Mouse (Mus musculus) forebrain, embryonic 10.5 days (tissue): ENCODE results near the gene Akp3. TPM values are rescaled to one million over a fixed set of nuclear protein-coding genes. Genes with fewer than 3 reads are reported as not detected.

Experiments used
- DNase-seq: peaks from one replicate; pipeline ENCODE4 v3.0.0-alpha.2; 2017; ENCODE audit warnings: low spot score; ENCODE audit errors: extremely low spot score
- H3K27ac ChIP-seq: fragments of 300-500 bp; sonication (generic); 2 replicates; pipeline ENCODE4 v1.5.1; 2016; ENCODE audit warnings: mild to moderate bottlenecking
- H3K27me3 ChIP-seq: fragments of 300-500 bp; sonication (generic); 2 replicates; pipeline ENCODE4 v1.6.1; 2016; ENCODE audit warnings: mild to moderate bottlenecking; ENCODE audit not compliant: poor library complexity, severe bottlenecking
- H3K36me3 ChIP-seq: fragments of 300-500 bp; sonication (generic); replicated peaks from 2 replicates; pipeline ENCODE4 v1.6.1; 2016; ENCODE audit warnings: mild to moderate bottlenecking, moderate library complexity
- H3K4me1 ChIP-seq: fragments of 300-500 bp; sonication (generic); 2 replicates; pipeline ENCODE4 v1.6.1; 2016
- H3K4me3 ChIP-seq: fragments of 300-500 bp; sonication (generic); 2 replicates; pipeline ENCODE4 v1.5.1; 2016; ENCODE audit warnings: mild to moderate bottlenecking, moderate library complexity
- H3K9me3 ChIP-seq: fragments of 300-500 bp; sonication (generic); 2 replicates; pipeline ENCODE4 v1.6.1; 2016; ENCODE audit warnings: mild to moderate bottlenecking, moderate library complexity
- WGBS: fragments of 180-500 bp; shearing (Covaris S2); methylation state at CpG from one replicate; pipeline ENCODE4 v1.1.7; 2016; 5-methylcytosine and 5-hydroxymethylcytosine counted together
- polyA plus RNA-seq: library from polyadenylated mRNA; unstranded; fragments of >200 nt; fragmentation: Nextera tagmentation; extraction: Ambion mirVana; gene quantifications from 2 replicates; pipeline ENCODE4 v1.2.1, GENCODE M21; 2016

The Akp3 gene
- not detected in 2 replicates for polyA plus RNA-seq

DNA sequence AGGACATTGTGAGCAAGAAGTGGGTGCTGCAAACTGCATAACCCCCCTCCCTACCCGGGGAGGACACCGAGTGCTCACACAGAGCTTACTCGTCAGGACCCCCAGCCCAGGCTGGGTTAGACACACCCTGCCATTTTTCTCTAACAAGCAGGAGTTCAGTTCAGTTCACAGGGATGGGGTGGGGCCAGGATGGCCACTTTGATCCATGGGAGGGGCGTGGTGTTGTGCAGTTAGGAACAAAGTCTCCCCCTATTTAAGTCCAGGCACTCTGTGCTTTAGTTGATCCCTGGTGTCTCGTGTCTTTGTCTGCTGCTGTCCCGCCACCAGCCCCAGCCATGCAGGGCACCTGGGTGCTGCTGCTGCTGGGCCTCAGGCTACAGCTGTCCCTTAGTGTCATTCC lies at the start of gene Akp3:
TSS of gene Akp3 (plus strand) at position 301 of the 400 bp plus-strand sequence.
- Histone ChIP-seq H3K4me1 (peaks cover 17% of the 10 kb centered on the region), H3K4me3 (no peak within 1 kb of the TSS), H3K27me3 (peaks cover 47% of the 10 kb centered on the region), H3K27ac (no peak within 1 kb of the TSS), H3K36me3 (no peaks in the 10 kb centered on the region), H3K9me3 (no peaks in the 10 kb centered on the region)
- DNase-seq, result no peak
- WGBS, result 76% methylated on average over 6 of the region's 6 CpGs

- H3K4me1 ChIP-seq, result no peaks in the 10 kb centered on the region
- 84% methylated on average over 4 of the region's 4 CpGs for WGBS
- H3K27me3 ChIP-seq, result no peaks in the 10 kb centered on the region
- no peak overlapping the region for H3K4me3 ChIP-seq
- H3K36me3 ChIP-seq, result no peaks in the 10 kb centered on the region
- H3K27ac ChIP-seq, result no peak overlapping the region
- H3K9me3 ChIP-seq, result no peaks in the 10 kb centered on the region; the same call in 1 of the 2 replicates
- no peak for DNase-seq
Observed at GRCm38 (mm10) chr1:87086196-87086595, 38.6 kb upstream of the Akp3 start.

DNA sequence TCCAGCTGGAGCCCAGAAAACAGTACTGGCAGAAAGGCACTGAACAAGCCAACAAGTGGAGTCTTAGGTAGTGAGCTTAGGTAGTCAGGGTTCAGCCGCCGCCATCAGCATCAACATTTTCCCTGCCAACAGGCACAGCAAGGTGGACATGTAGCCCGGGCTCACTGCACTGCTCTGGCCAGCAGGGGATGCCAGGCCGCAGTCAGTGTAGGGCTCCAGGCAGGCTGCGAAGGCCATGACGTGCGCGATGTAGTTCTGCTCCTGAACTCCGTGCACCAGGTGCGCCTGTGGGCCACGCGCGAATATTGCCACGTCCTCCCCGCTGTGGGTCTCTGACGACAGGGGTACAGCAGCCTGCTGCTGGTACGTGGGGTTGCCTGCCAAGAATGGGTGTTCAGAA lies 37.8 kb upstream of the Akp3 start:
- 76% methylated on average over 17 of the region's 17 CpGs for WGBS
- H3K27ac ChIP-seq, result no peak overlapping the region
- H3K4me3 ChIP-seq, result no peak overlapping the region
- H3K27me3 ChIP-seq, result no peaks in the 10 kb centered on the region
- DNase-seq, result no peak
- no peaks in the 10 kb centered on the region for H3K36me3 ChIP-seq
- H3K4me1 ChIP-seq, result no peaks in the 10 kb centered on the region
- no peaks in the 10 kb centered on the region; the same call in 1 of the 2 replicates for H3K9me3 ChIP-seq

GRCm38 (mm10) chr1:87089251-87089650 lies 35.5 kb upstream of the Akp3 start:
- Histone ChIP-seq H3K4me1 (no peaks in the 10 kb centered on the region), H3K36me3 (no peaks in the 10 kb centered on the region), H3K9me3 (no peaks in the 10 kb centered on the region; the same call in 1 of the 2 replicates), H3K4me3 (no peak overlapping the region), H3K27ac (no peak overlapping the region), H3K27me3 (no peaks in the 10 kb centered on the region)
- WGBS, result 89% methylated on average over 11 of the region's 11 CpGs
- DNase-seq, result no peak

- WGBS, result 85% methylated on average over 4 of the region's 4 CpGs
- no peak within 1 kb of the TSS for H3K4me3 ChIP-seq
- H3K27ac ChIP-seq, result no peak within 1 kb of the TSS
- no peak for DNase-seq
- no peaks in the 10 kb centered on the region for H3K4me1 ChIP-seq
- no peaks in the 10 kb centered on the region for H3K36me3 ChIP-seq
- H3K27me3 ChIP-seq, result no peaks in the 10 kb centered on the region
- no peaks in the 10 kb centered on the region; the same call in 1 of the 2 replicates for H3K9me3 ChIP-seq
Observed at GRCm38 (mm10) chr1:87089828-87090227, 34.9 kb upstream of the Akp3 start, which contains the start of gene Alppl2. Alppl2 (minus strand) TSS chr1:87089928.

GRCm38 (mm10) chr1:87095642-87096041 lies 29.1 kb upstream of the Akp3 start:
- WGBS, result 81% methylated on average over 8 of the region's 8 CpGs
- H3K4me3 ChIP-seq, result no peak overlapping the region
- peaks cover 5% of the 10 kb centered on the region for H3K4me1 ChIP-seq
- DNase-seq, result no peak
- no peaks in the 10 kb centered on the region for H3K36me3 ChIP-seq
- H3K9me3 ChIP-seq, result no peaks in the 10 kb centered on the region
- peaks cover 40% of the 10 kb centered on the region for H3K27me3 ChIP-seq
- H3K27ac ChIP-seq, result no peak overlapping the region

- Histone ChIP-seq H3K4me1 (peaks cover 8% of the 10 kb centered on the region), H3K36me3 (no peaks in the 10 kb centered on the region), H3K9me3 (no peaks in the 10 kb centered on the region), H3K4me3 (peak overlapping the region; percentile 31), H3K27ac (0 out of 2 replicates have a peak overlapping the region, but pooled peaks have one; percentile 44), H3K27me3 (peaks cover 40% of the 10 kb centered on the region)
- 12% methylated on average over 30 of the region's 30 CpGs for WGBS
- DNase-seq, result peak; percentile 71
Observed at GRCm38 (mm10) chr1:87098358-87098975, 26.3 kb upstream of the Akp3 start.

DNA sequence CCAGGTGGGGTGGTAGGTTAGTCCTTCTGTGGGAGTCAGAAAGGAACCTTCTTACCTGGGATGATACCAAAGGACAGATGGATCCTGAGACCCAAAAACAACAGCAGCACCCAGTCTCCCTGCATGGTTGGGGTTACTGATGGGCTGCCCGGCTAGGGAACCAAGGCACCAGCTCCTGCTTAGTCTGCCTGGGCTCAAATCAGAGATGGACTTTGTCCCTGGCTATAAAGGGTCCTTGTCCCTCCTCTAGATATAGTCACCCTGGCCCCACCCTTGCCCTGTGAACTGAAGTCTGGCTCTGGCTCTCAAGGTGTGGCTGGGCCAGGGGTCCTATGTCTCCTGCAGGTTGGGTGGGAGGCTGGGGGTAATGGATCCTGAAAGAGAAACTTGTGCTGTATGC lies 23.4 kb upstream of the Akp3 start, which contains the start of gene Alpi:
TSS of gene Alpi (minus strand) at position 196 of the 400 bp plus-strand sequence.
- H3K27ac ChIP-seq, result no peak within 1 kb of the TSS
- no peaks in the 10 kb centered on the region for H3K36me3 ChIP-seq
- peaks cover 38% of the 10 kb centered on the region for H3K27me3 ChIP-seq
- peaks cover 8% of the 10 kb centered on the region for H3K4me1 ChIP-seq
- 95% methylated on average over 1 of the region's 1 CpGs for WGBS
- DNase-seq, result no peak
- H3K9me3 ChIP-seq, result no peaks in the 10 kb centered on the region
- H3K4me3 ChIP-seq, result no peak within 1 kb of the TSS

DNA sequence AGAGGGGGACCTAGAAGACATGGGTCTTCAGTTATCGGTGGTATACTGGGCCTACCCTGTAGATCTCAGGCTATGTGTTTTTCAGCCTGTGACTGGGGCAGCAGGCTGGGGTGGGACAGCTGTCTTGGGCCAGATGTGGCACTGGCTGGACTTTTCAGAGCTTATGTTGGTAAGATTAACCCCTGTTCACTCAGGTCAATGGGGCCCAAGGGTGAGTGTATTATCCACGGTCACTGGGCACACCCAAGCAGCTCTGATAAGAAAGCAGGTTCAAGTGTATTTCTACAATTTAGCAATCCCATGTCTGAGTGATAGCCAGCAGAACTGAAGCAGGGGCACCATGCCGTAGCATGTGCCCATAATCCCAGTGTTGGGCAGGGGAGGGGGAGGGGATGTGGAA lies 22.7 kb upstream of the Akp3 start:
- WGBS, result 85% methylated on average over 3 of the region's 3 CpGs
- H3K36me3 ChIP-seq, result no peaks in the 10 kb centered on the region
- no peaks in the 10 kb centered on the region for H3K9me3 ChIP-seq
- H3K4me1 ChIP-seq, result peaks cover 8% of the 10 kb centered on the region
- H3K27ac ChIP-seq, result no peak overlapping the region
- peaks cover 31% of the 10 kb centered on the region for H3K27me3 ChIP-seq
- H3K4me3 ChIP-seq, result no peak overlapping the region
- no peak for DNase-seq

GRCm38 (mm10) chr1:87103936-87104335 lies 20.8 kb upstream of the Akp3 start:
- no peak for DNase-seq
- H3K36me3 ChIP-seq, result no peaks in the 10 kb centered on the region
- peaks cover 14% of the 10 kb centered on the region for H3K27me3 ChIP-seq
- no peak overlapping the region for H3K27ac ChIP-seq
- WGBS, result 86% methylated on average over 1 of the region's 1 CpGs
- no peaks in the 10 kb centered on the region for H3K9me3 ChIP-seq
- peaks cover 3% of the 10 kb centered on the region for H3K4me1 ChIP-seq
- H3K4me3 ChIP-seq, result no peak overlapping the region

DNA sequence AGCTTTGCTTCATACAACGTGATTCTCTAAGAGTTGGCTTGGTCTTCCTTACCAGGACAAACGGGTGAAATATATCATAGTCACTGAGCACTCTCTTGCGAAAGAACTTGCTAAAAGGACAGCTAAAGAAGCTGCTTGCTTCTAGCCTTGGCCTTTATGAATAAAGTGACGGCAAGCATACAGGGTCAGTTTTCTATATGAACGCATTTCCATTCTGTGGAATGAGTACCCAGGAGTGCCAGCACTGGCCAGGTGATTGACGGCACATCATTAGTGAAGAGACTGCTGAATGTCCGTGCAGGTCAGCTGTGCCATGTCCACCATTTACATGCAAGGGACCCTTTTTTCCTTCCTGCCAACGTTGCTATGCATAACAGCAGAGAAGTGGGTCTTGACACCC lies 18.2 kb upstream of the Akp3 start:
- WGBS, result 82% methylated on average over 8 of the region's 8 CpGs
- Histone ChIP-seq H3K36me3 (no peaks in the 10 kb centered on the region), H3K9me3 (no peaks in the 10 kb centered on the region), H3K4me1 (peaks cover 3% of the 10 kb centered on the region; the same call in 1 of the 2 replicates), H3K27me3 (no peaks in the 10 kb centered on the region), H3K27ac (no peak overlapping the region), H3K4me3 (no peak overlapping the region)
- DNase-seq, result no peak

GRCm38 (mm10) chr1:87108564-87108963 lies 16.2 kb upstream of the Akp3 start:
- Histone ChIP-seq H3K36me3 (no peaks in the 10 kb centered on the region), H3K9me3 (no peaks in the 10 kb centered on the region), H3K27me3 (no peaks in the 10 kb centered on the region), H3K27ac (no peak overlapping the region), H3K4me3 (no peak overlapping the region), H3K4me1 (no peaks in the 10 kb centered on the region)
- no peak for DNase-seq
- 94% methylated on average over 4 of the region's 4 CpGs for WGBS

- Histone ChIP-seq H3K27me3 (no peaks in the 10 kb centered on the region), H3K27ac (no peak overlapping the region), H3K9me3 (no peaks in the 10 kb centered on the region), H3K4me3 (no peak overlapping the region), H3K36me3 (no peaks in the 10 kb centered on the region), H3K4me1 (no peaks in the 10 kb centered on the region)
- 37% methylated on average over 9 of the region's 9 CpGs for WGBS
- DNase-seq, result no peak
Observed at GRCm38 (mm10) chr1:87111719-87112354, 12.9 kb upstream of the Akp3 start.
